Mouse (Mus musculus): ENCODE measurements around the gene Hipk1. TPM values are rescaled to one million over a fixed set of nuclear protein-coding genes. Genes with fewer than 3 reads are reported as not detected.
"Not testable (repeated sequence)": the region's sequence is repeated elsewhere in the genome, so short reads cannot be mapped to it uniquely, and the experiment has no call there.

Gene Hipk1
- total RNA-seq, 2 experiments from 2014 or later = 142 to 287 TPM

DNA sequence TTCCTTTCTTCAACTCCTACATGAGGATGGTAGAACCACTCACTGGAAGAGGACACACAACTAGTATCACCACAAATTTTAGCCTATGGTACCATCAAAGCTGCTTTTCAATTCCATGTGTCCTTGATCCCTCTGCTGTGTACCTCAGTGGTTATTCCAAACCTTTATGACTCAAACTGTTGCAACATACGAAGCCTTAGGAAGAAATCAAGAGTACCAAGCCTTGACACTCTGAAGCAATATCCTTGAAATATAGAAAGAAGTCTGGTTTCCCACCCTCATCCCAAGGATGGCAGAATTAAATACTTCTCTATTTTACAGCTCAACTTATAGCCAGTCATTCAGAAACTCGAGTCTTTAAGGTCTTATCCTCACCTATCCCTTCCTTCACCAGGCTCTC lies 5.0 kb upstream of the Hipk1 start:
- ATAC-seq (ENCODE audit: poor library complexity, severe bottlenecking) = peak; percentile 22; the same call in 1 of the 2 replicates

DNA sequence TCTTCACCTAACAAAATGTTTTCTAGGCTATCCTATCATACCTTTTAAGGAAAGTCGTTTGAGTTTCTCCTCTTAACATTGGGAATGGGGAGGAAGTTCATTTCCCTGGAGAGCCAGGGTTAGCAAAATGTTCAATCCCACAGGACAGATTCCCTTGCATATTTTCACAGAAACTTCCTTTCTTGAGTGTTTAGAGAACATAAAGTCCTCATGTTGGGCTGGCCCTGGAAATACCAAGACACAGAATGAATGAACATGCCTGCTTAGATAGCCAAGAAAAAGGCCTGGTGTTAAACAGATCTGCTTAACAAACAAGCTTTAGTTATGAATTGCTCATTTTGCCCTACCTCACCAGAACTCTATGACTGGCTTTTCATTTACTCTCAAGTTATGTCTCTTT lies 1.2 kb upstream of the Hipk1 start:
- ATAC-seq (ENCODE audit: poor library complexity, severe bottlenecking) = no peak

DNA sequence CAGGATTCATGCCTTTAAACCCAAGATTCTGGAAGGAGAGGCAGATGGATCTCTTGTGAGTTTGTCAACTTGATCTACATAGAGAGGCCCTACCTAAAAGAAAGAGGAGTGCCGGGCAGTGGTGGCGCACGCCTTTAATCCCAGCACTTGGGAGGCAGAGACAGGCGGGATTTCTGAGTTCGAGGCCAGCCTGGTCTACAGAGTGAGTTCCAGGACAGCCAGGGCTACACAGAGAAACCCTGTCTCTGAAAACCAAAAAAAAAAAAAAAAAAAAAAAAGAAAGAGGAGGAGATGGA lies 696 bp upstream of the Hipk1 start:
- ATAC-seq (ENCODE audit: poor library complexity, severe bottlenecking) = not testable (repeated sequence)

DNA sequence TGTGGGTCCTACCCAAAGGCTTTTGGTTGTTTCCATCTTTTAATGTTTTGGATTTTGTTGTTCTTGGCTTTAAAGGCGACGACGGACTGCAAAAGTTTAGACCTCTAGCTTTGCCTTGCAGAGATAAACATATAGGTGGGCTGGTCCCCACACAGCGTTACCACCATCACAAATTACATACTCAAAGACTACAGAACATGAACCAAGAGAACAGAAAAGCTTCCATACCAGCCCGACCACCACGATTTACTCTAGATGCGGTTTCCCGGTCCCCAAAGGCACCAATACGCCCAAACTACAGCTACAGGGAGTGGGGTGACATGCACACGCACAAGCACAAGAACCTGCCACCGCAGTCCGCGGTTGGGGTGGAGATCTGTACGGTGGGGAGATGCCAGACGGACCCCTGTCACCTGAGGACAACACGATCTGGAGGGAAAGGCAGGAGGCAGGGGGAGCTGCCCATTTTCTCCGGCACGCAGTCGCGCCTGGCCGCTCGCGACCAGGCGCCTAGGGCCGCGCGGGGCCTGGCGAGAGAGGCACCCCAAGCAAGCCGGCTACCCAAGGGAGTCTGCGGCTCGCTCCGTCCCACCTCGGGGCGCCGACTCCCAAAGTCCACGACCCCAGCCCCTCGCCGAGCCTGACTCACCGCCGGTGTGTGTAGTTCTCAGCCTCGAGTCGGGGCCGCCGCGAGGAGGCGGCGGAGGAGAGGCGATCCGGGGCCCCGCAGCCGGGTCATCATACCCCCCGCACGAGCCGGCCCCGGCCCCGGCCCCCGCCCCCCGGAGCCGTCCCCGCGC lies 817 bp downstream of the Hipk1 start:
- no peak for ATAC-seq (ENCODE audit: poor library complexity, severe bottlenecking)

DNA sequence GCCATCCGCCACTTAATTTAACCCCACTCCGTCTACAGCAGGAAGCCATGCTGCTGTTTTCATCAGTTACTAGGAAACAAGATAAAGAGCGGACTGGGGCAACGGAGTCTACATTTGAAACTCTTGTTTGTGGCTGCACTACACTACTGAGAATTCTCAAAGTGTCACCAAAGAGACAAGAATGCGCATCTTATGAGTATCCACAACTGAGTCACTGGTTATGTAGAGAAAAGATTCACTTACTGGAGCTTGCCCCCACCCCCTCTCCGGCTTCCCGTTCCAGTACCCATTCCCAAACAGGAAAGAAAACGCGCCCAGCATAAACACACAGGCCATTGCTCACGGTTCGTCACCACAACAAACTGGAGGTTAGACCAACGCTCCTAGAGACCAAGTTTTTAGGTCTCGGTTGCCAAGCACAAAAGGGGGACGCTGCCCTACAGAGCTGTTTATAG lies 1.4 kb downstream of the Hipk1 start:
- ATAC-seq (ENCODE audit: poor library complexity, severe bottlenecking) = no peak

DNA sequence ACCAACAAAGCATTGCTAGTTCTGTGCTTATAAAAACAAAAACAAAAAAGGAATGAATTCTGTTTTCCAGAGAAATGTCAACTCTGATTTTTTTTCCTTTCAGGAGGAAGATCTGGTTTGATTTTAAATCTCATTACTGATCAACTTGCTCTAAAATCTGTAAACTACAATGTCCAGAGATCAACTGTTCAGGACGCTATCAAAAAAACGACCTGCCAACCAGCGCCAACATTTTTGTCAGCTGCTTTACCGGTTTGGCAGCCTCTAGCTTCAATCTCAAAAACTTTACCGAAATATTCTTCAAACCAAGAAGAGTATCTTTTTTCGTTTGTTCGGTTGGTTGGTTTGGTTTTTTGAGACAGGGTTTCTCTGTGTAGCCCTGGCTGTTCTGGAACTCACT lies 2.3 kb downstream of the Hipk1 start:
- ATAC-seq (ENCODE audit: poor library complexity, severe bottlenecking) = no peak

DNA sequence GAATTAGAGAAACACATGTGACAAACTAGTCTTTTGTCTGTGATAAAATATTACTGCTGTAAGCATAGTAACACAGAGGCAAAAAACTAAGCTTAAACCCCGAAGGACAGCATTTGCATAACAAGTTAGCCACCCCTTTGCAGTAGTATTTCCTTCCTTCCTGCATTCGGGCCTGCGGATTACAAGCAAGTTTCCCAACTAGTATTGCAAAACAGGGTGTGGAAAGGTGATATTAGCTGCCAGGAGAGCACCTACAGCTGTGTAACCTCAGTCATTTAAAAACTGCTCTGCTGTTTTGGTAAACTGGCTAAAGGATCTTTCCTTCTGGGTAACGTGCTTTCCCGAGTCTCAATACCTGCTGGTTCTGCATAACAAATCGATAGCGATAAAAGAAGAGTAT lies 4.1 kb downstream of the Hipk1 start:
- peak; percentile 43 for ATAC-seq (ENCODE audit: poor library complexity, severe bottlenecking)

DNA sequence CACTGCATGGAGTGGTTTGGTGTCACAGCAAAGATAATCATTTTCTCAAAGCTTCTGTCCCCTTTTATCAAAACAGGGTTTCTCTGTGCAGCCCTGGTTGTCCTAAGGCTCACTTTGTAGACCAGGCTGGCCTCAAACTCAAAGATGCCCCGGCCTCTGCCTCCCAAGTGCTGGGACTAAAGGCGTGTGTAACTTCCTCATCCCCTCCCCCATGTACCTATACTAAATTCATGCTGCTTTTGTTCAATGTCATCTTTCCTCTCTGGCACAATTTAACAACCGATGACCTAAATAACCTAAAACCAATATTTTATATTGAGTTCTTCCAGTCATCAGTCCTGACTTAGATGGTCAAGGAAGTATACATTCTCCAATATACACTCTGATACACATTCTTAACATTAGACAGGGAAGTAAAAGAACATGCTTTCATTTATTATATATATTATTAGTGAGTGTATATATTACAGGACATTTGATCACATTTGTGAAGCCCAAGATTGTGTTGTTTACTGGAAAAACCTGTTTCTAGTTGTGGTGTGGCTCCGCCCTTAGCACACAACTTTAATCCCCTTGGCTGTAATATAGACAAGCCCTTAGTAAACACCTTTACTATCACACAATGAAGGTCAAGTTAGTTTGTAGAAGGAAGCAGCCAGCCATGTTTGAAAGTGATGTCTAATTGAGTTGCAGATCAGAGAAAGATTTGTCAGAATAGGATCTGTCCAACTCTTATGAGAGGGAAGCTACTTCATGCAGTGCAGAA lies 8.3 kb downstream of the Hipk1 start:
- no peak for ATAC-seq (ENCODE audit: poor library complexity, severe bottlenecking)

DNA sequence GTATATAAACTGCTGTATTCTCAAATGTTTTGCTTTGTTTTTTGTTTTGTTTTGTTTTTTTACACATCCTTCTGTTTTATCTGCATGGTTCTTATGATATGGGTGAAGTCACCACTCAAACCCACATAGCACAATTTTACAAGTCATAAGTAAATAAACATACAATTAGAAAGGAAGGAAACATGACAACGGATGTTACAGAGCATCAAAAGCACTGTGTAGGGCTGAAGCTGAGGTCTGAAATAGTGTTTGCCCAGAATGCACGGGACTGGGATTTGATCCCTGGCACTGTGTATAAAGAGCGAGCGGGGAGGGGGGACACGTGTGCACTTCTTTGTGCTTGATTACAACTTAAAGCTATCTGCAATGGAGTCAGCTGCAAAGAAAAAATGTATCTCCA lies 10.6 kb downstream of the Hipk1 start:
- ATAC-seq (ENCODE audit: poor library complexity, severe bottlenecking) = no peak

DNA sequence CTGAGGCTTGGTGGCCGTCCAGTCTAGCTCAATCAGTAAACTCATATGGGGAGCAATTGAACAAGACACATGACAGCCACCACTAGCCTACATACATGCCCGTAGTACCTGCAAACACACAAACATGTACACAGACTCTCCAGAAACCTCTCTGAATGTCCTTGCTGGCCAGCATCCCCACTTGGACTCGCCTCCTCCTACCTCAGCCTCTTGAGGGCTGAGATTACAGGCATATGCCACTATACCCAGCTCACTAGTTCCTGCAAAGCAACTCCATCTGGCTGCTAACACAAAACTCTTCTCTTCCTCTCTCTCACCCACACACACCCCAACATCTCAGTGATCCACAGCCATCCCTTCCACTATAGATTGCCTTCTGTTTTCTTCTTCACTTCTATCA lies 11.1 kb downstream of the Hipk1 start:
- no peak for ATAC-seq (ENCODE audit: poor library complexity, severe bottlenecking)

DNA sequence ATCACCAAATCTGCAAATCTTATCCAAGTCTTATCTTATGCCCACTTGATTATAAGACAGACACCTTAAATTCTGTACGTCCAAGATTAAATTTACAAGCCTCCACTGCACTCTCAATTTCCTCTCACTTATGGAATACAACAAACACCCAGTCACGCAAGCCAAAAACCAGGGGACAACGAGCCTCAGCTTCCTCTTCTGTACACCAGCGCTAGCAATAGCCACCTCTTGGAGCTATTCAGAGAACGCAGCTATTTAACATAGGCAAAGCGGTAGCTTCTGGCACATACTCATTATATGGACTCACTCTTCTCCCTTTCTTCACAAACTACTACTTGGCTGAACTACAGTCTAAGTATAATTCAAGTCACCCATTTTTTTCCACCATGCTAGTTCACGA lies 12.2 kb downstream of the Hipk1 start:
- ATAC-seq (ENCODE audit: poor library complexity, severe bottlenecking) = peak; percentile 59

DNA sequence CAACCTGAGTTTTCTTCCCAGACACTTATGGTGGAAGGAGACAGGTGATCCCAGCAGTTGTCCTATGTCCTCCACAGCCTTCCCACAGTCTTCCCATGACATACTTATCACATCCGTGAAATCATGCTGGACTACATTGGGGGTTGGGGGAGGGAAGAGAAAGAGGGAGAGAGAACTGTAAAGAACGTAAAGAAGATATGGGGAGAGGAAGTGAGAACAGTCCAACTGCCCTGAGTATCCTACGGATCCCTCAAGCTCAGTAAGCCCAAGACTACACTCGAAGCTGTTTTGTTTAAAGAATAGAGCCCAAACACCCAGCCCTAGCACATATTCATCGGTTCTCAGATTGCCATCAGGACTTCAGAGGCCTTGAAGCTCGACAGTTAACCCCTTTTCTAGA lies 12.7 kb downstream of the Hipk1 start:
- 0 out of 2 replicates have a peak, but pooled peaks have one; percentile 17 for ATAC-seq (ENCODE audit: poor library complexity, severe bottlenecking)

DNA sequence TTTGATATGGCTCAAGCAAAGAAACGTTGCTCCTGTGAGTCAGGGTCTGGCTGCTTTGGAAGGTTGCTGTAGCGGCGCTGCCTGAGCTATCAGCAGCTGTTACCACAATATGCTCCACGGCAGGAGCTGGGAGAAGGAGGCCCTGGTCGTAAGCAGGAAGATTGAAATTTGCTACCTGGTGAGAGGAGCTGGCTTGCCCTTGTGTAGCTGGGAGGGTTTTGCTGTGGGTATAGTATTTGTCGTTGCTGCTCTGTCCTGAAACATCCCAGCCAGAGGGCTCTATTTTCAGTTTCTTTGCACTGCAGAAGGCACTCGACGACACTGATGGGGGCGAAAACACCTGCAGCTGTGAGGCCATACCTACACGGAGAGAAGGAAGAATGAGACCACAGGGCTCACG lies 13.4 kb downstream of the Hipk1 start:
- no peak for ATAC-seq (ENCODE audit: poor library complexity, severe bottlenecking)

DNA sequence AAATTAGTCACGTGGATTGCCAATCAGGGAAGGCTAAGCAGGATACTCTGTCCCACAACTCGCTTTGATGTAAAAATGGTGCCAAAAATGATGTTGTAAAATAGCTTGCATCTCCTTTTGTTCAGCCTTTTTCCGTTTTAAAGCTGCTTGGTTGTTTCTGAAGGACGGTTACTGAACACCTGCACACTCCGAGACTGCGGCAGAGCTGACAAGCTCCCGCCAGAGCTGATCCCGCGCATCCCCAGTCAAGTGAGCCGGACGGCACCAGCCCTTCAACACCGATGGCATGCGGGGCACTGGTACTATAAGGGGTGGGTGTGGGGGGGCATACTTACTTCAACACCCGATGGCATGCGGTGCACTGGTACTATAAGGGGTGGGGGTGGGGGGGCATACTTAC lies 17.4 kb downstream of the Hipk1 start:
- ATAC-seq (ENCODE audit: poor library complexity, severe bottlenecking) = no peak

DNA sequence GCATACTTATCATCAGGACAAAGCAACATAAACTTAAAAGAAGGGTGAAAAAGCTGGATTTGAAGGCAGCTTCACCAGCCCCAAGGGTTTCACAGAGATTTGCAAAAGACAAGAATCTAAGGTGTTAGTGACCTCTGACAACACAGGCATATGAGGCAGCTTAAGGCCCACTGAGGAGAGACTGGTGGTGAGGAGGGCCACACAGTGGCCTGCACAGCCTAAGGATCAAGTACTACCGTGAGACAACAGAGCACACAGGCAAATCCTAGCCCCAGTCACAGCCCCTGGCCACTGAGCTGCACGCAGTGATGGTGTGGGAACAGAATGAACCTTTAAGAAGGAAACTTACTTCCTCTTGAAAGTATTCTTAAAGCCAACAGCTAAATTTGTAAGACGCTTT lies 17.9 kb downstream of the Hipk1 start:
- ATAC-seq (ENCODE audit: poor library complexity, severe bottlenecking) = peak; percentile 53; the same call in 1 of the 2 replicates

DNA sequence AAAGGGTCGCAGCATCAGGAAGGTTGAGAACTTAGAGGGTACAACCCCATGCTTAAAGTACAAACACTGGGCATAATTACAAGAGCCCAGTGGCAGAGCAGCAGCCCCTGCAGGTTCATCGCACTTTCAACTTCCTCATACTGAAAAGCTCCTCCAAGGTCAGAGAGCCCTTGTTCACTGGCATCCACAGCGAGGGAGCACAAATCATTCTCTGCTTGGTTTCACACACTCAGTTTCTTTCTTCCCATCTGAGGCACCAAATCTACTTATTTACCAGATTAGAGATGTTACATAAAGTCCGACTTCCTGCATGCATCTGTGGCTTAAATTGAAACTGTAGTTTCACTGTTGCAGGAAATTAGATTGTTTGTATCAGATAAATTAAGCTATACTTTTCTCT lies 18.5 kb downstream of the Hipk1 start:
- ATAC-seq (ENCODE audit: poor library complexity, severe bottlenecking) = peak; percentile 69

DNA sequence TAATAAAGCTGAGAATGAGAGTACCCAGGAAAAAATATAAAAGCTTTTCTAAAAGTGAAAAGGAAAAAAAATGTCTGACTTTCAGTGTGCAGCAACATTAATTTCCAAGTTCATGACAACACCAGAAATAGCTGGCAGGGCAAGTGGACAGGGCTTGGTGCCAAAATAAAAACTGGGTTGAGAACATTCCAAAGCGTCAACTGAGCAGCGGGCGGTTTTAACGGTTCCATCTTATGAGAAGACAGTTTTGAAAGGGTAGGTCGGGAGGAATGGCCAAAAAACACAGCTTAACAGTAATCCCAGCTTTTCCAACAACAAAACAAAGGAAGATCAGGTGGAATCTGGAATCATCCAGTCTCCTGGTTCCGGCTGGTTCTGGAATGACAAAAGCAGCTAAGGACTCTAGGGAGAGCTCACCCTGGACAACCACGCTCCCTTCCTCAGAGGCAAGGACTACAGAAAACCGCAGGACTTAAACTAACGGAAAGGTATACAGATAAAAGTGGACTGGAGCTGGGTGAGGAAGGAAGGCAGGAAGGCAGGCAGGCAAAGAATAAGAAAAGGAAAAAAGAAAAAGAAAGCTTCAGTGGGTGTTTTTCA lies 19.7 kb downstream of the Hipk1 start:
- no peak for ATAC-seq (ENCODE audit: poor library complexity, severe bottlenecking)

DNA sequence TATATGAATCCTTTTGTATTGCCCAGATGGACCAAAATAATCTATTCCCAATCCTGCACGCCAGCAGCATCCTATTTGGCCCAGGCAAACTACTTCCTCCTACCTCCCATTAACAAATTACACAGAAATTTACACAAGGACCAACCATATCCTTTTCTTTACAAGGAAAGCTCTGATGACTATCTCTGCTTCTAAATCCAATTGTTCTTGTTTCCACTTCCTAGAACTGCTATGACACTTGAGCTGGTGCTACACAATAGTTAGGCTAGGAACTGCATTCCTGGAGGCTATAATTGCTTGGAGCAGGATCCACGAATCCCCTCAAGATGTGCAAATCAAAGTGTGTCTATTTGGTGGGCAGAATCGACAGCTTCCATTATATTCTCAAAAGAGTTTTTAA lies 24.6 kb downstream of the Hipk1 start:
- ATAC-seq (ENCODE audit: poor library complexity, severe bottlenecking) = no peak

DNA sequence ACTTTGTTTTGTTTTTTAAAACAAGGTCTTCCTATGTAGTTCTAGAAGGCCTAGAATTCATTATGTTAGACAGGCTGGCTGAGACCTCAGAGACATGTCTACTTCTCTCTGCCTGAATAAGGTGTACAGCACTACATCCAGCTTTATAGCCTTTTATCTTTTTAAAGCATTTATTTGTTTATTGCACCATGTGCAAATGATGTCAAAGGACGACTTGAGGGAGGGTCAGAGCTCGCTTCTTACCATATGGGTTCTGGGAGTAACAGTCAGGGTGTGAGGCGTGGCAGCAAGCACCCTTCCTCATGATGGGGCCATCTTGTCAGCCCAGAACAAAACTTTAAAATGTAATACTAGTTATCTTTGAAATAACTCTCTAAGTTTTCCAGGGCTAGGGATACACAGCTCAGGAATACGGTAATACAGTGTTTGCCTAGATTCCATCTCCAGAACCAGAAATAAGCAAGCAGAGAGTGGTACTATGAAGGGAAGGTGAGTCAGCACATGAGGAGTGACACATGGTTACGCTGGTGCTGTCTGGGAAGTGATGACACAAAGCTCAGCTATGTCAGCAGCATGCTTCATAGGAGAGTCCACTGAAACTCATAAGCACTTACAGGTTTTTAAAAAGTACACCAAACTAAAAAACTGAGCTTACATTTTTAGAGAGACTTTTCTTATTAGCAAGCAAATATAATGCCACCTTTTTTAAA lies 31.9 kb downstream of the Hipk1 start:
- ATAC-seq (ENCODE audit: poor library complexity, severe bottlenecking) = peak; percentile 43; the same call in 1 of the 2 replicates

DNA sequence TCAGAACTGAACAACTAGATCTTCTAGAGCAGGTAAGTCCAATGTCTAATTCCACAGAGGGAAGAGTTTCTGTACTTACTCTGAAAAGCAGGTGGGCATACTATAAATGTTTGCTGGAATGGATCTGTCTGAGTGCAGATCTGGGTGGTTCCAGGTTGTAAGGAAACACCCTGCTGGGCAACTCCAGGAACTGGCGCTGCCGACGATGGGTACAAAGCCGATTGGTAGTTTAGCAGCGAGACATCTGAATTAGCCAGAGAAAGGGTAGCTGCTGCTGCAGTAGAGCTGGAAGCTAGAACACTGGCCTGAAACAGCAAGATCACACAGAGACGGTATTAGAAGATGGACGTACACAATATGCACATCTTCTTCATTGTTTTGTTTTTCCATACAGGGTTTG lies 32.9 kb downstream of the Hipk1 start:
- ATAC-seq (ENCODE audit: poor library complexity, severe bottlenecking) = no peak

DNA sequence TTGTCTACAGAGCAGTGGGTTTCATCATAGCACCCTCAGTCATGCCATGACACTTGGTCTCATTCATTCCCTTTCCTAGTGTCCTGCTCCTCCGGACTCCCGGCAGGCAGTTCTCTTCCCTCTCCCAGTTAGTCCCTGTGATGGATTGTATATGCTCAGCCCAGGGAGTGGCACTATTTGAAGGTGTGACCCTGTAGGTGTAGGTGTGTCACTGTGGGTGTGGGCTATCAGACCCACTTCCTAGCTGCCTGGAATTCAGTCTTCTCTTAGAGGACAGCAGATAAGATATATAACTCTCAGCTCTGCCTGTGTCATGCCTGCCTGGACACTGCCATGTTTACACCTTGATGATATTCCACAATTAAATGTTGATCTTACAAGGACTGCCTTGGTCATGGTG lies 34.4 kb downstream of the Hipk1 start:
- ATAC-seq (ENCODE audit: poor library complexity, severe bottlenecking) = no peak
